Mouse (Mus musculus): ENCODE measurements at regions not wholly inside any gene's neighbourhood (a gene's known extent, or its start where the extent isn't known, plus 50 kb on each side); places are given as distances from the start of the nearest gene placed in this dataset.

- Histone ChIP-seq H3K4me2 (no peak overlapping the region), H3K36me3 (no peaks in the 10 kb centered on the region), H3K4me1 (replicated peaks) (no peaks in the 10 kb centered on the region), H3K4me3 (no peak overlapping the region), H3K9ac (no peak overlapping the region), H3K9me3 (no peaks in the 10 kb centered on the region), H3K27ac (replicated peaks) (no peak overlapping the region), H3K27me3 (no peaks in the 10 kb centered on the region)
- no peak for ATAC-seq (ENCODE audit: low read depth)
- 65% methylated on average over 15 of the region's 15 CpGs for WGBS
These were observed 55.5 kb upstream of the Cox10 start for GRCm38 (mm10) chr11:64134571-64135307.
